Comparison of ENCODE assay signal across 21 mouse cellular contexts in the genomic region with DNA sequence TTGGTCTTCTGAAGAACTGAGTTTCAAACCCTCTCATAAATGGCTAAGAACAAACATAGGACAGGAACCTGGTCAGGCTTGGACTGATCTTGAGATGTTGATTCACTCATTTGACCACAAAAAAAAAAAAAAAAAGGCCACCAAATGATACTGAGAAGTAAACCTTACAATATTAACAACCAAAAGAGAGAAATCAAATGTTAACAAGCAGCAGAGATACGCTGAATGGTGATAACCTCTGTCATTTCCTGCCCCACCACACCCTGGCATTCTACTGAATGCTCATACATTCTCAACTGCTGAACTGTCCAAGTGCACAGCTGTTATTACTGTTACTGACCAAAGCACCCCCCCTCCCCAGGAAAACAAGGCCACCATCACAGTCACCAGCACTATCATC.
"Had no signal": no experiment of that assay in that cellular context is flagged by ENCODE, and none has a peak within 500 bp of the region (broad histone marks: within the 10 kb centered on the region; RNA-seq: fewer than 3 reads in every experiment).

No protein-coding gene starts in this region.

- H3K4me2 ChIP-seq: lung, embryonic 15.5 days; midbrain, embryonic 11.5 days; midbrain, embryonic 13.5 days; midbrain, embryonic 15.5 days; neural tube, embryonic 12.5 days; stomach, embryonic 15.5 days had no signal

- H3K4me1 ChIP-seq: midbrain, embryonic 13.5 days; midbrain, embryonic 15.5 days; neural tube, embryonic 12.5 days; stomach, embryonic 15.5 days had no signal

- H3K27ac ChIP-seq: liver, embryonic 14.5 days; lung, embryonic 15.5 days; macrophage; midbrain, embryonic 13.5 days; midbrain, embryonic 15.5 days; neural tube, embryonic 12.5 days; stomach, embryonic 15.5 days; stomach, postnatal 0 days had no signal

- DNase-seq: lung, adult 2 months; lung, postnatal 14 days; lung, postnatal 36 days; retina, postnatal 1 day; right cerebral cortex, adult 18-20 months; right cerebral cortex, postnatal 25 days; right cerebral cortex, postnatal 4 days; thymus, adult 2 months; thymus, postnatal 25 days; thymus, postnatal 4 days had no signal

- H3K9me3 ChIP-seq: lung, embryonic 15.5 days; megakaryocyte, embryonic 14.5 days; midbrain, embryonic 13.5 days; midbrain, embryonic 15.5 days; neural tube, embryonic 12.5 days; stomach, embryonic 15.5 days had no signal

- H3K27me3 ChIP-seq: lung, embryonic 15.5 days; megakaryocyte, embryonic 14.5 days; stomach, embryonic 15.5 days had no signal

- H3K9ac ChIP-seq: liver, embryonic 14.5 days; lung, embryonic 15.5 days; midbrain, embryonic 13.5 days; midbrain, embryonic 15.5 days; neural tube, embryonic 12.5 days; stomach, embryonic 15.5 days had no signal

- ATAC-seq: lung, postnatal 0 days; midbrain, embryonic 13.5 days; midbrain, embryonic 15.5 days had no signal

- H3K36me3 ChIP-seq: lung, embryonic 15.5 days; midbrain, embryonic 13.5 days; midbrain, embryonic 15.5 days; neural tube, embryonic 12.5 days; stomach, embryonic 15.5 days had no signal

- H3K4me3 ChIP-seq: lung, embryonic 15.5 days; megakaryocyte, embryonic 14.5 days; midbrain, embryonic 13.5 days; midbrain, embryonic 15.5 days; neural tube, embryonic 12.5 days; stomach, embryonic 15.5 days had no signal
